Mouse (Mus musculus): ENCODE data around the gene Atp8a1. TPM values are rescaled to one million over a fixed set of nuclear protein-coding genes. Genes with fewer than 3 reads are reported as not detected.
"Not testable (repeated sequence)": the region's sequence is repeated elsewhere in the genome, so short reads cannot be mapped to it uniquely, and the experiment has no call there.

Gene Atp8a1
- total RNA-seq, 2 experiments from 2014 or later, result 158 to 162 TPM

GRCm38 (mm10) chr5:67831293-67832147 lies 15.7 kb downstream of the Atp8a1 start:
- no peak for DNase-seq (ENCODE audit: low spot score in 2 of 2)
- intact Hi-C loops (cut with DNase I), result no loop called here

GRCm38 (mm10) chr5:67828356-67828755 lies 18.9 kb downstream of the Atp8a1 start:
- no peak for DNase-seq (ENCODE audit: low spot score in 2 of 2)
- intact Hi-C loops (cut with DNase I), result no loop called here

GRCm38 (mm10) chr5:67826935-67827334 lies 20.3 kb downstream of the Atp8a1 start:
- DNase-seq (ENCODE audit: low spot score in 2 of 2), result no peak

GRCm38 (mm10) chr5:67826278-67826677 lies 21.0 kb downstream of the Atp8a1 start:
- no peak for DNase-seq (ENCODE audit: low spot score in 2 of 2)
- intact Hi-C loops (cut with DNase I), result no loop called here

More at GRCm38 (mm10) chr5:67826935-67827334, 20.3 kb downstream of the Atp8a1 start:
- intact Hi-C loops (cut with DNase I), result no loop called here

GRCm38 (mm10) chr5:67824600-67824999 lies 22.6 kb downstream of the Atp8a1 start:
- intact Hi-C loops (cut with DNase I), result no loop called here
- no peak for DNase-seq (ENCODE audit: low spot score in 2 of 2)

- intact Hi-C loops (cut with DNase I), result no loop called here
- no peak for DNase-seq (ENCODE audit: low spot score in 2 of 2)
Measured at GRCm38 (mm10) chr5:67823771-67824170, 23.5 kb downstream of the Atp8a1 start.

GRCm38 (mm10) chr5:67822619-67823018 lies 24.6 kb downstream of the Atp8a1 start:
- intact Hi-C loops (cut with DNase I), result no loop called here
- DNase-seq (ENCODE audit: low spot score in 2 of 2), result no peak

- intact Hi-C loops (cut with DNase I), result no loop called here
- DNase-seq (ENCODE audit: low spot score in 2 of 2), result no peak
Measured at GRCm38 (mm10) chr5:67821987-67822401, 25.2 kb downstream of the Atp8a1 start.

- DNase-seq (ENCODE audit: low spot score in 2 of 2), result no peak
- intact Hi-C loops (cut with DNase I), result no loop called here
Measured at GRCm38 (mm10) chr5:67821185-67821584, 26.0 kb downstream of the Atp8a1 start.

- intact Hi-C loops (cut with DNase I), result no loop called here
- DNase-seq (ENCODE audit: low spot score in 2 of 2), result peak in 1 of 2 experiments; percentile 43
Measured at GRCm38 (mm10) chr5:67819451-67819850, 27.8 kb downstream of the Atp8a1 start.

GRCm38 (mm10) chr5:67815572-67816325 lies 31.5 kb downstream of the Atp8a1 start:
- DNase-seq (ENCODE audit: low spot score in 2 of 2), result no peak
- intact Hi-C loops (cut with DNase I), result no loop called here

GRCm38 (mm10) chr5:67815060-67815459 lies 32.2 kb downstream of the Atp8a1 start:
- DNase-seq (ENCODE audit: low spot score in 2 of 2); intact Hi-C loops (cut with DNase I): not testable (repeated sequence)

GRCm38 (mm10) chr5:67814437-67814965 lies 32.7 kb downstream of the Atp8a1 start:
- DNase-seq (ENCODE audit: low spot score in 2 of 2), result no peak
- intact Hi-C loops (cut with DNase I), result no loop called here

- DNase-seq (ENCODE audit: low spot score in 2 of 2), result no peak
- intact Hi-C loops (cut with DNase I), result no loop called here
Measured at GRCm38 (mm10) chr5:67813334-67813733, 33.9 kb downstream of the Atp8a1 start.

- peak; percentile 61 to 76 for DNase-seq (ENCODE audit: low spot score in 2 of 2)
- intact Hi-C loops (cut with DNase I), result loop anchor here (5.0 kb wide), 1 partner anchor 45 kb away; the partner anchor contains the start of gene Atp8a1
Measured at GRCm38 (mm10) chr5:67802174-67803030, 44.8 kb downstream of the Atp8a1 start.

GRCm38 (mm10) chr5:67800801-67801200 lies 46.4 kb downstream of the Atp8a1 start:
- intact Hi-C loops (cut with DNase I), result loop anchor here (5.0 kb wide), 1 partner anchor 46 kb away; the partner anchor contains the start of gene Atp8a1

GRCm38 (mm10) chr5:67799785-67800184 lies 47.4 kb downstream of the Atp8a1 start:
- DNase-seq (ENCODE audit: low spot score in 2 of 2), result no peak
- intact Hi-C loops (cut with DNase I), result loop anchor here (5.0 kb wide), 1 partner anchor 48 kb away; the partner anchor contains the start of gene Atp8a1

More at GRCm38 (mm10) chr5:67800801-67801200, 46.4 kb downstream of the Atp8a1 start:
- no peak for DNase-seq (ENCODE audit: low spot score in 2 of 2)

- intact Hi-C loops (cut with DNase I), result no loop called here
Measured at GRCm38 (mm10) chr5:67798348-67798747, 48.9 kb downstream of the Atp8a1 start.

More at GRCm38 (mm10) chr5:67798348-67798747, 48.9 kb downstream of the Atp8a1 start:
- no peak for DNase-seq (ENCODE audit: low spot score in 2 of 2)
